Mouse (Mus musculus) lung, embryonic 14.5 days (tissue): ENCODE data around the gene Gls. TPM values are rescaled to one million over a fixed set of nuclear protein-coding genes. Genes with fewer than 3 reads are reported as not detected.
A peak's percentile ranks its signal among the peaks of the same experiment; 100 is the strongest.

Source experiments
- ATAC-seq: fragments of 200-750 bp; cut with Nextera tagmentation; 2 replicates; pipeline ENCODE4 v1.8.0; 2017; ENCODE audit warnings: mild to moderate bottlenecking, moderate TSS enrichment, moderate library complexity; ENCODE audit not compliant: insufficient read depth
- DNase-seq: peaks from one replicate; pipeline ENCODE4 v3.0.0-alpha.2; 2015
- H3K27ac ChIP-seq: fragments of 300-500 bp; sonication (generic); 2 replicates; pipeline ENCODE4 v1.5.1; 2014; ENCODE audit warnings: low read depth, mild to moderate bottlenecking, moderate library complexity
- H3K27me3 ChIP-seq: fragments of 300-500 bp; sonication (generic); 2 replicates; pipeline ENCODE4 v1.6.1; 2014; ENCODE audit warnings: low read length, control low read depth; ENCODE audit not compliant: insufficient read depth
- H3K36me3 ChIP-seq: fragments of 300-500 bp; sonication (generic); 2 replicates; pipeline ENCODE4 v1.6.1; 2014; ENCODE audit warnings: control low read depth; ENCODE audit not compliant: insufficient read depth
- H3K4me1 ChIP-seq: fragments of 300-500 bp; sonication (generic); 2 replicates; pipeline ENCODE4 v1.6.1; 2014; ENCODE audit warnings: antibody characterized with exemption, control low read depth; ENCODE audit not compliant: insufficient read depth
- H3K4me2 ChIP-seq: fragments of 300-500 bp; sonication (generic); 2 replicates; pipeline ENCODE4 v1.6.1; 2014; ENCODE audit warnings: mild to moderate bottlenecking
- H3K4me3 ChIP-seq: fragments of 300-500 bp; sonication (generic); 2 replicates; pipeline ENCODE4 v1.5.1; 2014; ENCODE audit warnings: low read depth, low read length
- H3K9ac ChIP-seq: fragments of 300-500 bp; sonication (generic); 2 replicates; pipeline ENCODE4 v1.6.1; 2014
- H3K9me3 ChIP-seq: fragments of 300-500 bp; sonication (generic); 2 replicates; pipeline ENCODE4 v1.6.1; 2016; ENCODE audit warnings: low read depth, low read length, control low read depth
- CTCF ChIP-seq: IDR thresholded peaks from 2 replicates; pipeline ENCODE4 v1.5.1; 2016; ENCODE audit warnings: antibody characterized with exemption, low read depth
- WGBS: fragments of 180-500 bp; shearing (Covaris S2); extraction: QIAGEN DNeasy Blood & Tissue Kit; methylation state at CpG from one replicate; pipeline ENCODE4 v1.1.7; 2014; 5-methylcytosine and 5-hydroxymethylcytosine counted together
- polyA plus RNA-seq: library from polyadenylated mRNA; unstranded; fragments of >200 nt; fragmentation: Nextera tagmentation; extraction: Ambion mirVana; gene quantifications from 2 replicates; pipeline ENCODE4 v1.2.1, GENCODE M21; 2014

The Gls gene
- polyA plus RNA-seq, 1 experiment from 2014 or later = 34.4 TPM

DNA sequence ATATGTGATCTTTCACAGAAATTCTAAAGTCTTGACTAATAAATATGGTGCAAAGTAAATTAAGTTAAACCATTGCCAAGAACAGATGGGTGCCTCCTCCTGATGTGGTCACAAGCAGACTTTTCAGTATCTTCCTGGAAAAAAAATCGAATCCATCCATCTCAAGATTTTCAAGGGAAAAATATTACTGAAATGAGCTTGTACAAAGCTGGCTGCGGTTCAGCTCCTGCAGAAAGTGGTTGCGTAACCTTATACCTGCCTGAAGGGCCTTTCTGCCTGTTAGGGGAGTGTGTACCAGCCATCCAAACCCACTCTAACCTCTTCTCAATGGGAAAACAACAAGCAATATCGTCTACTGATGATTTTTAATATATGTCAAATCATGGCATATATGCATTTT is 36.6 kb upstream of the Gls start:
- Histone ChIP-seq H3K27me3 (no peaks in the 10 kb centered on the region), H3K9ac (no peak overlapping the region), H3K36me3 (no peaks in the 10 kb centered on the region), H3K4me3 (no peak overlapping the region), H3K4me1 (0 out of 2 replicates have a peak, but pooled peaks cover 4% of the 10 kb centered on the region), H3K4me2 (no peak overlapping the region), H3K27ac (no peak overlapping the region), H3K9me3 (no peaks in the 10 kb centered on the region)
- ATAC-seq = no peak
- TF ChIP-seq CTCF = no peak
- DNase-seq = no peak
- WGBS = 64% methylated on average over 4 of the region's 4 CpGs

DNA sequence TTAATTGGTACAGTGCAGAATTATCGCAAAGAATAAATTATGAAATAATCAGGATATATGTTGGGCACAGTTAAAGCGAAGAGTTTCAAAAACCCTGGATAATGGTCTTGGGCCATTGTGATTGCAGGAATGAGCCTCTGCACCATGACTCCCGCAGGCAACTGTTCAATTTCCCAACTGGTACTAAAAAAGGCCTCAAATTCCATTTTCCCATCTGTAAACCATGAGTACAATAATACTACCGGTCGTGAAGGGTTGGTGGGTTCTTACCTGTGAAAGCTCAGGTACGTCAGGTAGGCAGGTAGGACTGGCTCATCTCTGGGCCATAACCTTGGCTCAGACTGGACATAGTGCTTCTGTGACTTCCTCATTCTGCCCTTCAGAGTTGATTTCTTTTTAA is 35.0 kb upstream of the Gls start:
- no peak for ATAC-seq
- Histone ChIP-seq H3K4me2 (no peak overlapping the region), H3K4me1 (0 out of 2 replicates have a peak, but pooled peaks cover 4% of the 10 kb centered on the region), H3K9ac (no peak overlapping the region), H3K9me3 (no peaks in the 10 kb centered on the region), H3K27me3 (no peaks in the 10 kb centered on the region), H3K4me3 (no peak overlapping the region), H3K36me3 (no peaks in the 10 kb centered on the region), H3K27ac (no peak overlapping the region)
- 90% methylated on average over 6 of the region's 6 CpGs for WGBS
- no peak for TF ChIP-seq CTCF
- no peak for DNase-seq

DNA sequence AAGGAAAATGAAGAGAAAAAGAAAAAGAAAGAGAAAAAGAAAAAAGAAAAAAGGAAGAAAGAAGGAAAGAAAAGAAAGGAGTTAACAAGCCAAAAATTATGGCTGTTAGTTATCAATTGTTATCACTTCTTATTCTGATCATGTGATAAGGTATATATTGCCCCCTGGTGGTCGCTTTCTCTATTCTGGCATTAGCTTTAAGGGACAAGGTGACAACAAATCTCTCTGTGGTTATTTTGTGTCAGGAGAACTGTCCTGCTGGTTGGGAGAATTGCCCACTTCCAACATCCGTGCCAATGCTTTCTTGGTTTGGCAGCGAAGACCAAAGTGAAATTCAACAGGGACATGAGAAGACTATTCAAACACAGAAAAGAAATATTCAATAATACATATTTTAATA is 34.6 kb upstream of the Gls start:
- Histone ChIP-seq H3K36me3 (no peaks in the 10 kb centered on the region), H3K27ac (no peak overlapping the region), H3K4me2 (no peak overlapping the region), H3K9me3 (no peaks in the 10 kb centered on the region), H3K27me3 (no peaks in the 10 kb centered on the region), H3K9ac (no peak overlapping the region), H3K4me1 (0 out of 2 replicates have a peak, but pooled peaks cover 4% of the 10 kb centered on the region), H3K4me3 (no peak overlapping the region)
- ATAC-seq = no peak
- 57% methylated on average over 3 of the region's 3 CpGs for WGBS
- peak; percentile 83 for DNase-seq
- peak; percentile 46 for TF ChIP-seq CTCF

DNA sequence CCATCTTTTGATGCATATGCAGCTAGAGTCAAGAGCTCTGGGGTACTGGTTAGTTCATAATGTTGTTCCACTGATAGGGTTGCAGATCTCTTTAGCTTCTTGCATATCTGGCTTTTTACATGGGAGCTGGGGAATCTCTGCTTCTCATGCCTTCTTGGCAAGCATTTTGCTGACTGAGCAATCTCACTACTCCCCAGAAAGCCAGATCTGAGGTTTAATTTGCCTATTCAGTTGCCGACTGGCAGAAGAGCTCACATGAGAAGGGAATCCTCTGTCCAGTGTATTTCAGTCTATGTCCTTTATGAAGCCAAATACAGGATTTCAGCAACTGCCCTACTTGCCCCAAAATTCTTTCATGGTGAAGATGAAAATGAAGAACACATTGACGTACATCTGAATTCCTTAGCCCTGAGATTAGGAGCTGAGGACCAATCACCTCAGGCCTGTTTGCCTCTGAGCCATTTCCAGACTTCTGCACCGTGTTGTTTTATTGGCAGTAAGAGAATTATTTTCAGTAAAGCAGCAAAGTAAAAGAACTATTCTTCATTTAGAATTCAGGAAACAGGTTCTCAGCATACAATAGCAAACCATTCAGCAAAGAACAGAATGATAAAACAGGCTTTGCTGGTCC is 33.0 kb upstream of the Gls start:
- H3K4me2 ChIP-seq = no peak overlapping the region
- H3K9ac ChIP-seq = no peak overlapping the region
- no peaks in the 10 kb centered on the region for H3K27me3 ChIP-seq
- 66% methylated on average over 3 of the region's 3 CpGs for WGBS
- H3K4me3 ChIP-seq = no peak overlapping the region
- 0 out of 2 replicates have a peak, but pooled peaks cover 4% of the 10 kb centered on the region for H3K4me1 ChIP-seq
- TF ChIP-seq CTCF = no peak
- H3K36me3 ChIP-seq = no peaks in the 10 kb centered on the region
- ATAC-seq (no peak), DNase-seq (no peak)
- no peak overlapping the region for H3K27ac ChIP-seq
- H3K9me3 ChIP-seq = no peaks in the 10 kb centered on the region

DNA sequence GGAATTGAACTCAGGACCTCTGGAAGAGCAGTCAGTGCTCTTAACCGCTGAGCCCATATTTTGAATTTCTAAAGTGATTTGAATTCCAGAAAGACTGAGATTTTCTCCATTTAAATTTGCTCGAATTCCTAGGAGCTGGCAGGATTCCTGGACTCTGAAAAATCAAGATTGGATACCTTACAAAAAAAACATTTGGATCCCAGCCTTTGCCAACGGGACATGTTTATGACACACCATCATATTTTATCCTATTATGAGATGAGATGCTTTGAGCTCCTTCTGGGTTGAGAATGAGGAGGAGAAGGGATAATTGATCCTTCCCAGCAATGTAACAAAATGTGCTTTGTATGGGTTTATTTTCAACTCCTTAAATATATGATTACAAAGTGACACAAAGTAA is 31.3 kb upstream of the Gls start:
- H3K36me3 ChIP-seq = no peaks in the 10 kb centered on the region
- TF ChIP-seq CTCF = no peak

DNA sequence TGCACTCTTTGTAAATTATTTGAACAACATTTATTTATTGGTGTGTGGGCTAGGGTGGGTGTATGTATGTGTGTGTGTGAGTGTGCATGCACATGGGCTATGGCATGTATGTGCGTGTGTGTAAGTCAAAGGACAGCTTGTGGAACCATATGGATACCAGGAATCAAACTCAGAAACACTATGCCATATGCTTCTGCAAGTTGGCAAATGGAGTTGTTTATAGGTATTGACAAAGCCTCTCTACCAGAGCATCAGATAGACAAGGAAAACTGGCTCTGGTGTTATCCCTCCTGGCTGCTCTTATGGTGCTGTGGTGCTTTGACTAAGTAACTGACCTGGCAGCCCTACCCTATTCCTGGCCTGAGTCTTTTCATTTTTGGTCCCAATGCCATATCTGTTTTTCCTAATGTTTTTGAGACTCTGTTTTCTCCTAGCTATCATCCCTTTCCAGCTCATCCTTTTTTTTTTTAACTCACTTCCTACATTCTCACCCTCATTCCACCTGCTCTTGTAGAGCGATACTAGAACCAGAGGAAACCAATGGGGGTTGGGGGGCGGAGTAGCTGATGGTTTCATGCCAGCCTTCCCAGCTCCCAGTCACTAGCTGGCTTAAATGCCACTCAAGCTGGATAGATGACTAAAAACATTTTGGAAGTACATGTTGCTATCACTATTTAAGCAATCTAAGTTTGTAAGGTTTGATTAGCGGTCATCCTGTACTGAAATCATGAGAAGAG is 27.5 kb upstream of the Gls start:
- no peak overlapping the region for H3K4me2 ChIP-seq
- H3K27ac ChIP-seq = no peak overlapping the region
- H3K9ac ChIP-seq = no peak overlapping the region
- no peaks in the 10 kb centered on the region for H3K9me3 ChIP-seq
- ATAC-seq (no peak), DNase-seq (no peak)
- H3K36me3 ChIP-seq = no peaks in the 10 kb centered on the region
- no peaks in the 10 kb centered on the region for H3K4me1 ChIP-seq
- 94% methylated on average over 4 of the region's 4 CpGs for WGBS
- H3K4me3 ChIP-seq = no peak overlapping the region
- TF ChIP-seq CTCF = no peak
- H3K27me3 ChIP-seq = no peaks in the 10 kb centered on the region

More for the DNA sequence above, 31.3 kb upstream of the Gls start:
- Histone ChIP-seq H3K9ac (no peak overlapping the region), H3K4me1 (no peaks in the 10 kb centered on the region), H3K4me3 (no peak overlapping the region), H3K27ac (no peak overlapping the region), H3K9me3 (no peaks in the 10 kb centered on the region), H3K4me2 (no peak overlapping the region), H3K27me3 (no peaks in the 10 kb centered on the region)
- DNase-seq = no peak
- WGBS = 49% methylated on average over 3 of the region's 3 CpGs
- ATAC-seq = no peak

DNA sequence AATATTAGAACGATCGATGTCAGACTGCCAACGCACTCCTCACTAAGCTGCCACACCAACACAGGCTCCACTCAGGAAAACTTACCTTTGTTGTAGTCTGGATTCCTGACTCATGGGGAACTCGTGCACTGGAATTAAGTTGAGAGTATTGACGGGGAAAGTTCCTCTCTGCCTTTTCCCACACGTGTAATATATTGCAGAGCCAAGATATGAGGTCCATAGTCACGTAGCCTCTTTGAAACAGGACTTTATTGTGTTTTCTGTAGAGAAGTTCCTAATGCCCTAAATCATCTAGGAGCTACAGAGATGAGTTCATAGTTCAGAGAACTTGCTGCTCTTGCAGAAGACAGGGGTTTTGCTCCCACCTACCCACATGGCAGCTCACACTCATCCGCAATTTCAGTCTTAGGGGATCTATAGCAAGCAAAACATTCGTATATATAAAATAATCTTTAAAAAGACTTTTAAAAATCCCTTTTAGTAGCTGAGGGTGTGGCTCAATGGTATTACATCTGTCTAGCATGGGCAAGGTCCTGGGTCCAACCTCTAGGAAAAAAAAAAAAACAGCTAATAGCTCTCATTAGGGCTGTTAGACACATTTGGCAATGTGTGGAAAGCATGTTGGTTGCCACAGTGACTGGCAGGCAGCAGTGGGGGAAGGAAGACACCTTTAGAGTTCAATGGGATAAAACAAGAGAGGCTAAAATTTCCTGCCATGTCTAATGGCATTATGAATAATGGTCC is 25.1 kb upstream of the Gls start:
- H3K9ac ChIP-seq = no peak overlapping the region
- no peaks in the 10 kb centered on the region for H3K9me3 ChIP-seq
- H3K4me3 ChIP-seq = no peak overlapping the region
- TF ChIP-seq CTCF = no peak
- no peak overlapping the region for H3K4me2 ChIP-seq
- H3K27ac ChIP-seq = no peak overlapping the region
- no peaks in the 10 kb centered on the region for H3K36me3 ChIP-seq
- no peaks in the 10 kb centered on the region for H3K27me3 ChIP-seq
- no peaks in the 10 kb centered on the region for H3K4me1 ChIP-seq
- DNase-seq = no peak
- 82% methylated on average over 9 of the region's 9 CpGs for WGBS
- no peak for ATAC-seq
